Mouse (Mus musculus) ES-E14 (cell line): ENCODE data around the gene Kalrn. TPM values are rescaled to one million over a fixed set of nuclear protein-coding genes. Genes with fewer than 3 reads are reported as not detected.

Source experiments
- DNase-seq: peaks from one replicate; pipeline ENCODE4 v3.0.0-alpha.2; 2013; ENCODE audit warnings: low read depth, low spot score
- H3K27ac ChIP-seq: 2 replicates; pipeline ENCODE4 v1.5.1; 2012; ENCODE audit warnings: low read depth, mild to moderate bottlenecking, low read length, moderate library complexity, mixed read lengths; ENCODE audit not compliant: poor library complexity, insufficient read depth, severe bottlenecking
- H3K36me3 ChIP-seq: 2 replicates; pipeline ENCODE4 v1.6.1; 2012; ENCODE audit warnings: mild to moderate bottlenecking, low read length, moderate library complexity, mixed read lengths; ENCODE audit not compliant: control insufficient read depth, poor library complexity, insufficient read depth, severe bottlenecking
- H3K4me1 ChIP-seq, 2 experiments: fragments of 150-350 bp in 1 of 2; sonication (generic) in 1 of 2; 2 replicates each; pipeline ENCODE4 v1.6.1; 2012; ENCODE audit warnings: low read length in 2 of 2, mild to moderate bottlenecking in 1 of 2, mixed read lengths in 1 of 2; ENCODE audit not compliant: control insufficient read depth in 2 of 2, insufficient read depth in 2 of 2, poor library complexity in 1 of 2
- H3K4me3 ChIP-seq, 2 experiments: fragments of 150-350 bp in 1 of 2; sonication (generic) in 1 of 2; 2 replicates each; pipeline ENCODE4 v1.5.1; 2012; ENCODE audit warnings: low read length in 2 of 2, low read depth in 1 of 2, mild to moderate bottlenecking in 1 of 2, mixed read lengths in 1 of 2; ENCODE audit not compliant: insufficient read depth in 1 of 2, poor library complexity in 1 of 2, severe bottlenecking in 1 of 2
- H3K9ac ChIP-seq: 2 replicates; pipeline ENCODE4 v1.6.1; 2012; ENCODE audit warnings: low read depth, mild to moderate bottlenecking, low read length, mixed read lengths; ENCODE audit not compliant: poor library complexity, insufficient read depth, severe bottlenecking
- H3K9me3 ChIP-seq: fragments of 150-350 bp; sonication (generic); 2 replicates; pipeline ENCODE4 v1.6.1; 2012; ENCODE audit warnings: low read depth, mild to moderate bottlenecking, low read length; ENCODE audit not compliant: control insufficient read depth, insufficient read depth
- CHD2 ChIP-seq: IDR thresholded peaks from 2 replicates; pipeline ENCODE4 v1.6.1; 2014; ENCODE audit warnings: mild to moderate bottlenecking, low read depth, low read length, inconsistent platforms
- HCFC1 ChIP-seq: IDR thresholded peaks from 2 replicates; pipeline ENCODE4 v1.6.1; 2012; ENCODE audit warnings: low read length, inconsistent platforms, borderline replicate concordance; ENCODE audit not compliant: insufficient read depth
- MAFK ChIP-seq: IDR thresholded peaks from 2 replicates; pipeline ENCODE4 v1.6.1; 2014; ENCODE audit warnings: mild to moderate bottlenecking, low read depth, low read length, inconsistent platforms; ENCODE audit not compliant: insufficient read depth
- ZC3H11A ChIP-seq: IDR thresholded peaks from 2 replicates; pipeline ENCODE4 v1.6.1; 2012; ENCODE audit warnings: low read depth, mild to moderate bottlenecking, inconsistent platforms, low read length, borderline replicate concordance
- ZNF384 ChIP-seq: IDR thresholded peaks from 2 replicates; pipeline ENCODE4 v1.6.1; 2012; ENCODE audit warnings: low read depth, low read length, inconsistent platforms
- in situ Hi-C, 2 experiments: fragments of 600-800 bp; cut with MboI; formaldehyde crosslinking; loops; one replicate each; pipeline ENCODE4 v1.15.1; 2025; ENCODE audit warnings: low sequenced_read_pairs in 2 of 2, inconsistent platforms in 1 of 2; ENCODE audit not compliant: unreplicated experiment in 2 of 2
- total RNA-seq: library from RNA; depleted of rRNA; stranded (reverse); fragments of 300-350 nt; gene quantifications from 2 replicates; pipeline ENCODE4 v1.2.3, GENCODE M21; 2012

Gene Kalrn
- total RNA-seq, 1 experiment: 15.7 TPM

DNA sequence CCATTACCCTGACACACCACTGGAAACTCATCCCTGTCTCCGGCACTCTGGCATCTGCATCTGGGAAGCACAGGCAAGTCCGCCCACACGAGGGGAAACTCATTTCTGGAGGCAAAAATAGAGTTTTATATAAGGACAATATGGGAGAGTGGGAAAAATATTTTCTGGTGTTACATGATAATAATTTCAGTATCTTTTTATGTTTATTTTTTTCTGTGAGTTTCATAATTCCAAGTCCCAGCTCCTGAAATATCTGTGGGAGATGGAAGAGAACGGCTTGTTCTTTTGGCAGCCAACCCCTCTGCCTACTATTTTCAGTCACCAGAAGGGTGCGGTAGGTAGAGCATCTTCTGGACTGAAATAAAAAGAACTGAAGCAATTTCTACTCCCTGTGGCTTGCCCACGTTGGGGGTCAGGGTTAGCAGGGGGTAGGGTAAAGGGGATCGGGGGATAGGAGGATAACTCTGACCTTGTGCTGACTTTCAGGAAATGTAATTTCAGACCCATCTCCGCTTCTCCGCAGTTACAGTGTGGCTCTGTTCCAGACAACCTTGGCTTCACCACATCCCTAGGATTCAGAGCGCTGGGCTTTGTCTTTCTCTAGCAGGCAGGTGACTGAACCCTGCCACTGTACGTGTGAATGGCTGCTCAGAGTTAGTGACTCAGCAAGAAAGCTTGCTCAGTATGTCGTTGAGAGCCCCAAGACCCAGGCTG lies 336.3 kb downstream of the Kalrn start:
- Histone ChIP-seq H3K9me3 (no peaks in the 10 kb centered on the region), H3K4me1 (no peaks in the 10 kb centered on the region), H3K4me3 (no peak overlapping the region), H3K9ac (no peak overlapping the region), H3K36me3 (no peaks in the 10 kb centered on the region), H3K27ac (no peak overlapping the region)
- no peak for TF ChIP-seq HCFC1
- peak; percentile 75 for TF ChIP-seq MAFK
- DNase-seq: no peak
- in situ Hi-C loops: no loop called here

DNA sequence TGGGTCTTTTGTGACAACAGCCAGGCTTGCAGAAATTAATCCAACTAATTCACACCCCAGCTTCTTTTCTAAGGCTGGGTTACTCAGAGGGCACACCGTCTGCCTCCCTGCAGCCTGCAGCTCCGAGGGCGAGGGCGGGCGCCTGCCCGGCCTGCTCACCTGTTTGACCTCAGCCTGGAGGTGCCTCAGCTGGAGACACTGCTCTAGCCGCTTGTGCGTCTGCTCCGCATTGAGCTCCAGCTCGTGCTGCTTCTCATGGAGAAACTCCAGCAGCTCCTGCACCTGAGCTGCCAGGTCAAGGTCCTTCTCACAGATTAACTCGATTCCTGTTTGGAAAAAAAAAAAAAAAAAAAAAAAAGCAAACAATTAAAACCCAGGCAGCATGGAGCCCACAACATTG lies 338.2 kb downstream of the Kalrn start:
- H3K36me3 ChIP-seq: no peaks in the 10 kb centered on the region
- no peaks in the 10 kb centered on the region for H3K4me1 ChIP-seq
- no peak overlapping the region for H3K4me3 ChIP-seq
- no peaks in the 10 kb centered on the region for H3K9me3 ChIP-seq
- H3K9ac ChIP-seq: no peak overlapping the region
- H3K27ac ChIP-seq: no peak overlapping the region
- DNase-seq: no peak
- in situ Hi-C loops: no loop called here
- TF ChIP-seq ZNF384 (peak; percentile 61; the same call in 1 of the 2 replicates), MAFK (no peak), CHD2 (no peak), ZC3H11A (no peak), HCFC1 (no peak)

- Histone ChIP-seq H3K27ac (no peak overlapping the region), H3K9me3 (no peaks in the 10 kb centered on the region), H3K9ac (no peak overlapping the region), H3K4me1 (no peaks in the 10 kb centered on the region), H3K36me3 (no peaks in the 10 kb centered on the region), H3K4me3 (no peak overlapping the region)
- in situ Hi-C loops: no loop called here
- DNase-seq: no peak
- TF ChIP-seq ZC3H11A: no peak
- no peak for TF ChIP-seq HCFC1
- no peak for TF ChIP-seq ZNF384
These were observed 341.4 kb downstream of the Kalrn start for GRCm38 (mm10) chr16:34231952-34232351.

- in situ Hi-C loops: no loop called here
These were observed 342.2 kb downstream of the Kalrn start for GRCm38 (mm10) chr16:34231146-34231545.

DNA sequence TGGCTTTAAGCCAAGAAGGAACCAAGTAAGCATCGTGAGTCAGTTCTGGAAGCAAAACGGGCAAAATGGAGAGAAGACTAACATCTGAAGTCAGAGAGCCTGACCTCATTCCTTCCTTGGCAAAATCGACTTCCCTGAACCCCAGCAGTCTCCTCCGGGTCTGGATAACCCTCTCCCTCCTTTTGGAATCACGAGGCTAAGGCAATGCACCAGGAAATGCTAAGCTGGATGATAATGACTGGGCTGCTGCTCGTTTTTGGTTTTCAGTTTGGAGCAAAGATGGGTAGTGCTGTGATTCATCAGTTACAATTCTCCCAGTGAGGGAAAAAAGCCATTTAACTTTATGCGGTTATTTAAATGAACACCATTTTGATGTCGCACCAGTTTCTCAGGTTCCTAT lies 344.0 kb downstream of the Kalrn start:
- no peak for DNase-seq
- in situ Hi-C loops: no loop called here
- no peaks in the 10 kb centered on the region for H3K36me3 ChIP-seq
- TF ChIP-seq MAFK (no peak), ZNF384 (no peak), ZC3H11A (no peak), HCFC1 (no peak), CHD2 (no peak)
- H3K9ac ChIP-seq: no peak overlapping the region
- H3K9me3 ChIP-seq: no peaks in the 10 kb centered on the region
- H3K4me3 ChIP-seq: no peak overlapping the region
- H3K27ac ChIP-seq: no peak overlapping the region
- no peaks in the 10 kb centered on the region for H3K4me1 ChIP-seq

More at GRCm38 (mm10) chr16:34231146-34231545, 342.2 kb downstream of the Kalrn start:
- H3K4me3 ChIP-seq: no peak overlapping the region
- no peaks in the 10 kb centered on the region for H3K36me3 ChIP-seq
- no peak overlapping the region for H3K9ac ChIP-seq
- TF ChIP-seq HCFC1: no peak
- TF ChIP-seq ZNF384: no peak
- TF ChIP-seq MAFK: no peak
- no peak for TF ChIP-seq ZC3H11A
- no peak for TF ChIP-seq CHD2
- DNase-seq: no peak
- no peaks in the 10 kb centered on the region for H3K4me1 ChIP-seq
- H3K27ac ChIP-seq: no peak overlapping the region
- no peaks in the 10 kb centered on the region for H3K9me3 ChIP-seq
